Mouse (Mus musculus) WW6 (cell line): Measurements from ENCODE around the gene Zbed5.
A peak's percentile ranks its signal among the peaks of the same experiment; 100 is the strongest.
"Not testable (repeated sequence)": the region's sequence is repeated elsewhere in the genome, so short reads cannot be mapped to it uniquely, and the experiment has no call there.

Experiments
- DNase-seq: peaks from one replicate; pipeline ENCODE4 v3.0.0-alpha.2; 2013; ENCODE audit warnings: low read depth, low spot score

Gene Zbed5

GRCm38 (mm10) chr5:129908242-129908965 is 12.9 kb downstream of the Zbed5 start, which contains the start of gene Nupr1l:
Gene Nupr1l (plus strand): TSS chr5:129908540.
- DNase-seq = no peak

- DNase-seq = no peak
Measured at GRCm38 (mm10) chr5:129909147-129909546, 13.6 kb downstream of the Zbed5 start.

GRCm38 (mm10) chr5:129909591-129909990 is 14.1 kb downstream of the Zbed5 start:
- no peak for DNase-seq

GRCm38 (mm10) chr5:129914024-129914423 is 18.5 kb downstream of the Zbed5 start:
- DNase-seq = no peak

- not testable (repeated sequence) for DNase-seq
Measured at GRCm38 (mm10) chr5:129915491-129915890, 20.0 kb downstream of the Zbed5 start.

GRCm38 (mm10) chr5:129918065-129918651 is 22.6 kb downstream of the Zbed5 start:
- no peak for DNase-seq

GRCm38 (mm10) chr5:129918752-129919151 is 23.2 kb downstream of the Zbed5 start:
- no peak for DNase-seq

- DNase-seq = no peak
Measured at GRCm38 (mm10) chr5:129919320-129919719, 23.8 kb downstream of the Zbed5 start.

- DNase-seq = no peak
Measured at GRCm38 (mm10) chr5:129921972-129922371, 26.4 kb downstream of the Zbed5 start.

GRCm38 (mm10) chr5:129924820-129925452 is 29.4 kb downstream of the Zbed5 start:
- DNase-seq = no peak

- no peak for DNase-seq
Measured at GRCm38 (mm10) chr5:129925933-129926332, 30.4 kb downstream of the Zbed5 start.

GRCm38 (mm10) chr5:129929924-129930855 is 34.7 kb downstream of the Zbed5 start:
- DNase-seq = no peak

- DNase-seq = no peak
Measured at GRCm38 (mm10) chr5:129936941-129937340, 41.4 kb downstream of the Zbed5 start.

GRCm38 (mm10) chr5:129940281-129940680 is 44.8 kb downstream of the Zbed5 start:
- no peak for DNase-seq

- no peak for DNase-seq
Measured at GRCm38 (mm10) chr5:129940736-129941494, 45.4 kb downstream of the Zbed5 start.

GRCm38 (mm10) chr5:129941495-129942045 is 46.0 kb downstream of the Zbed5 start, which contains the start of gene Vkorc1l1:
Gene Vkorc1l1 (plus strand): TSS chr5:129941970.
- DNase-seq = peak; percentile 98

- not testable (repeated sequence) for DNase-seq
Measured at GRCm38 (mm10) chr5:129942073-129942939, 46.8 kb downstream of the Zbed5 start.

GRCm38 (mm10) chr5:129943402-129943801 is 47.9 kb downstream of the Zbed5 start:
- no peak for DNase-seq

GRCm38 (mm10) chr5:129947528-129948033 is 52.1 kb downstream of the Zbed5 start:
- no peak for DNase-seq
